ENCODE assay signal across 8 mouse cellular contexts in the genomic region with DNA sequence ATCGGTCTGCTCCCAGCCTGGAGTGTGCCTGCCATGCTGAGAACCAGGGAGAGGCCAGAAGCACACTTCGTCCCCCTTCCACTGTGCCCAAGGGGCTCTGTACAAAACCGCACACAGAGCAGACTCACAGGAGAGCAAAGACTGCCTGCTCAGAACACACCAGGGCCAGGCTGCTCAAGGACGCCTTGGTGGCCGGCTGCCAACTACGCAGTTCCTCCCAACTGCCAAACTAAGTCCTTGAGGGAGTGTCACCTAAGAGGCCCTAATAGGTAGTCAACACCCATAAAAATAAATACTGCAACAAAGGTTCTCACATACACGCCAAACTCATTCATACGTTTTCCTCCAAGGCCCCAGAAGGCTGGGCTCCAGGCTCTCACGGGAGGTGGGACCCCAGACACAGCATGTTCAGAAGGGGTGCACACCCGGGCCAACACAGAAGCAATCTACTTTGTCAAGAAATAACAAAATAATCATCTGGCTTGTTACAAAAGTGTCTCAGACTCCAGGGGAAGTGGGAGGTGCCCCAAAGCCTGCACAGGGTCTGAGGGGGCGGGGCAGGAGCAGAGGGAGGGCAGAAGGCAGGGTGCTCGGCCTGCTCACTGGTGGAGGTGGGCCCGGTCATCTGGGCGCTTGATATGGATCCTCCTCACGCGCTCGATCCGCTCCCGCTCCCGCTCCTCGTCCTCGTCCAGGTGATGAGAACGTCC. TPM values are rescaled to one million over a fixed set of nuclear protein-coding genes. Genes with fewer than 3 reads are reported as not detected.
DNase-seq lines count a peak whose midpoint lies in the region; ATAC-seq lines count a peak whose summit lies in the region.

No protein-coding gene starts in this region.

- H3K9ac ChIP-seq in embryonic facial prominence, embryonic 12.5 days: no peak overlapping the region
- peak overlapping the region; percentile 48 for H3K9ac ChIP-seq in lung, embryonic 16.5 days (ENCODE audit: low read length)
- H3K9ac ChIP-seq in hindbrain, embryonic 12.5 days: no peak overlapping the region
- H3K9ac ChIP-seq in midbrain, embryonic 16.5 days (ENCODE audit: low read depth, low read length): no peak overlapping the region

- no peak for DNase-seq in embryonic facial prominence, embryonic 10.5 days (ENCODE audit: low spot score)
- DNase-seq in 416B (ENCODE audit: low read depth): peak; percentile 93
- DNase-seq in left cerebral cortex, adult 18-20 months (ENCODE audit: low spot score in 2 of 2): no peak

- peaks cover 97% of the 10 kb centered on the region for H3K36me3 ChIP-seq in embryonic facial prominence, embryonic 12.5 days
- H3K36me3 ChIP-seq in embryonic facial prominence, embryonic 10.5 days (replicated peaks): peaks cover 100% of the 10 kb centered on the region
- H3K36me3 ChIP-seq in lung, embryonic 16.5 days (ENCODE audit: control insufficient read depth, insufficient read depth, low read length): peaks cover 64% of the 10 kb centered on the region
- peaks cover 96% of the 10 kb centered on the region for H3K36me3 ChIP-seq in hindbrain, embryonic 12.5 days
- H3K36me3 ChIP-seq in midbrain, embryonic 16.5 days (ENCODE audit: control insufficient read depth, insufficient read depth, low read length): peaks cover 41% of the 10 kb centered on the region

- no peaks in the 10 kb centered on the region for H3K27me3 ChIP-seq in embryonic facial prominence, embryonic 12.5 days
- no peaks in the 10 kb centered on the region for H3K27me3 ChIP-seq in embryonic facial prominence, embryonic 10.5 days (replicated peaks; ENCODE audit: low read depth, poor library complexity, severe bottlenecking)
- no peaks in the 10 kb centered on the region for H3K27me3 ChIP-seq in lung, embryonic 16.5 days (ENCODE audit: control insufficient read depth, insufficient read depth, low read depth, low read length)
- no peaks in the 10 kb centered on the region for H3K27me3 ChIP-seq in hindbrain, embryonic 12.5 days
- no peaks in the 10 kb centered on the region for H3K27me3 ChIP-seq in midbrain, embryonic 16.5 days (ENCODE audit: control insufficient read depth, insufficient read depth, low read depth, low read length)

- H3K4me1 ChIP-seq in embryonic facial prominence, embryonic 12.5 days: peaks cover 14% of the 10 kb centered on the region
- H3K4me1 ChIP-seq in embryonic facial prominence, embryonic 10.5 days: peaks cover 14% of the 10 kb centered on the region
- peaks cover 43% of the 10 kb centered on the region for H3K4me1 ChIP-seq in lung, embryonic 16.5 days (replicated peaks; ENCODE audit: control insufficient read depth, insufficient read depth, low read length)
- H3K4me1 ChIP-seq in hindbrain, embryonic 12.5 days: peaks cover 7% of the 10 kb centered on the region; the same call in 1 of the 2 replicates
- peaks cover 4% of the 10 kb centered on the region; the same call in 1 of the 2 replicates for H3K4me1 ChIP-seq in midbrain, embryonic 16.5 days (ENCODE audit: control insufficient read depth, insufficient read depth, low read length)

- 0 out of 2 replicates have a peak, but pooled peaks have one; percentile 29 for ATAC-seq in embryonic facial prominence, embryonic 12.5 days (ENCODE audit: insufficient number of reproducible peaks, insufficient read depth, low FRiP score, low TSS enrichment)
- peak; percentile 51 for ATAC-seq in granulocyte monocyte progenitor cell, adult 5-6 weeks (replicated peaks; ENCODE audit: poor library complexity, severe bottlenecking)
- peak; percentile 87 for ATAC-seq in lung, embryonic 16.5 days (ENCODE audit: low read depth)
- ATAC-seq in hindbrain, embryonic 12.5 days (ENCODE audit: low FRiP score): no peak
- ATAC-seq in midbrain, embryonic 16.5 days: no peak

- no peak overlapping the region for H3K4me2 ChIP-seq in embryonic facial prominence, embryonic 12.5 days (replicated peaks)
- peak overlapping the region; percentile 5; the same call in 1 of the 2 replicates for H3K4me2 ChIP-seq in lung, embryonic 16.5 days (ENCODE audit: low read depth, low read length)
- no peak overlapping the region for H3K4me2 ChIP-seq in hindbrain, embryonic 12.5 days (replicated peaks)
- no peak overlapping the region for H3K4me2 ChIP-seq in midbrain, embryonic 16.5 days (ENCODE audit: low read length)

- WGBS in embryonic facial prominence, embryonic 12.5 days: 90% methylated on average over 23 of the region's 23 CpGs
- 94% methylated on average over 23 of the region's 23 CpGs for WGBS in embryonic facial prominence, embryonic 10.5 days
- 57% methylated on average over 23 of the region's 23 CpGs for WGBS in lung, embryonic 16.5 days
- 89% methylated on average over 23 of the region's 23 CpGs for WGBS in hindbrain, embryonic 12.5 days
- 91% methylated on average over 23 of the region's 23 CpGs for WGBS in midbrain, embryonic 16.5 days

- no peaks in the 10 kb centered on the region for H3K9me3 ChIP-seq in embryonic facial prominence, embryonic 12.5 days
- no peaks in the 10 kb centered on the region for H3K9me3 ChIP-seq in embryonic facial prominence, embryonic 10.5 days
- no peaks in the 10 kb centered on the region for H3K9me3 ChIP-seq in lung, embryonic 16.5 days (ENCODE audit: control insufficient read depth, low read length)
- H3K9me3 ChIP-seq in hindbrain, embryonic 12.5 days (replicated peaks): no peaks in the 10 kb centered on the region
- H3K9me3 ChIP-seq in midbrain, embryonic 16.5 days (replicated peaks; ENCODE audit: control insufficient read depth, low read length, poor library complexity, severe bottlenecking): no peaks in the 10 kb centered on the region

- no peak overlapping the region for H3K4me3 ChIP-seq in embryonic facial prominence, embryonic 12.5 days
- H3K4me3 ChIP-seq in embryonic facial prominence, embryonic 10.5 days: no peak overlapping the region
- H3K4me3 ChIP-seq in lung, embryonic 16.5 days (ENCODE audit: low read length): no peak overlapping the region
- no peak overlapping the region for H3K4me3 ChIP-seq in hindbrain, embryonic 12.5 days
- H3K4me3 ChIP-seq in midbrain, embryonic 16.5 days (ENCODE audit: low read depth, low read length): no peak overlapping the region

- no peak overlapping the region for H3K27ac ChIP-seq in embryonic facial prominence, embryonic 12.5 days
- H3K27ac ChIP-seq in embryonic facial prominence, embryonic 10.5 days (replicated peaks): no peak overlapping the region
- H3K27ac ChIP-seq in lung, embryonic 16.5 days (ENCODE audit: low read length): peak overlapping the region; percentile 95
- H3K27ac ChIP-seq in hindbrain, embryonic 12.5 days: no peak overlapping the region
- H3K27ac ChIP-seq in midbrain, embryonic 16.5 days (ENCODE audit: low read length): no peak overlapping the region

RNA-seq across cellular contexts. Expression of gene Kctd10, which starts 15.1 kb away (rescaled TPM):
- 115 TPM in 2 replicates for polyA plus RNA-seq in embryonic facial prominence, embryonic 12.5 days (2016; fragmentation: Nextera tagmentation; extraction: Ambion mirVana)
- polyA plus RNA-seq in embryonic facial prominence, embryonic 10.5 days (2016; fragmentation: Nextera tagmentation; extraction: Ambion mirVana): 112 and 116 TPM in 2 replicates
- total RNA-seq in granulocyte monocyte progenitor cell, adult 5-6 weeks (2014; fragmentation: Nextera tagmentation): 18.5 and 29.5 TPM in 2 replicates
- 38.2 and 49.8 TPM in 2 replicates for total RNA-seq in granulocyte monocyte progenitor cell, adult 5-6 weeks (2017)
- 200 and 214 TPM in 2 replicates for polyA plus RNA-seq in lung, embryonic 16.5 days (2015; fragmentation: Nextera tagmentation; extraction: Ambion mirVana)
- 10 to 100 TPM; 64.6 to 68.6 TPM for total RNA-seq in left cerebral cortex, adult 18-20 months (2021)
- 110 and 115 TPM in 2 replicates for polyA plus RNA-seq in hindbrain, embryonic 12.5 days (2016; fragmentation: Nextera tagmentation; extraction: Ambion mirVana)
- polyA plus RNA-seq in midbrain, embryonic 16.5 days (2015; fragmentation: Nextera tagmentation; extraction: Ambion mirVana): 70.3 and 82.3 TPM in 2 replicates

RNA-seq across cellular contexts. Expression of gene Ube3b, which starts 15.2 kb away (rescaled TPM):
- 50.4 and 50.7 TPM in 2 replicates for polyA plus RNA-seq in embryonic facial prominence, embryonic 12.5 days (2016; fragmentation: Nextera tagmentation; extraction: Ambion mirVana)
- polyA plus RNA-seq in embryonic facial prominence, embryonic 10.5 days (2016; fragmentation: Nextera tagmentation; extraction: Ambion mirVana): 54.3 and 54.8 TPM in 2 replicates
- total RNA-seq in granulocyte monocyte progenitor cell, adult 5-6 weeks (2014; fragmentation: Nextera tagmentation): 27.6 and 34.3 TPM in 2 replicates
- 13.3 and 16.9 TPM in 2 replicates for total RNA-seq in granulocyte monocyte progenitor cell, adult 5-6 weeks (2017)
- polyA plus RNA-seq in lung, embryonic 16.5 days (2015; fragmentation: Nextera tagmentation; extraction: Ambion mirVana): 52.5 and 54.1 TPM in 2 replicates
- total RNA-seq in left cerebral cortex, adult 18-20 months (2021): 10 to 100 TPM; 86.2 to 93.3 TPM
- polyA plus RNA-seq in hindbrain, embryonic 12.5 days (2016; fragmentation: Nextera tagmentation; extraction: Ambion mirVana): 57.9 and 58.2 TPM in 2 replicates
- 35.6 and 39.0 TPM in 2 replicates for polyA plus RNA-seq in midbrain, embryonic 16.5 days (2015; fragmentation: Nextera tagmentation; extraction: Ambion mirVana)

Comparison
In these comparisons a context has a peak if more than half of its experiments do, and no peak if none do; other contexts are left out.
1. ATAC-seq: peak in embryonic facial prominence, embryonic 12.5 days (single experiment), granulocyte monocyte progenitor cell, adult 5-6 weeks (single experiment) and lung, embryonic 16.5 days (single experiment); none in hindbrain, embryonic 12.5 days (single experiment) and midbrain, embryonic 16.5 days (single experiment).